Mouse (Mus musculus): Measurements from ENCODE around the gene Cd160. TPM values are rescaled to one million over a fixed set of nuclear protein-coding genes. Genes with fewer than 3 reads are reported as not detected.

Cd160 gene
- total RNA-seq (2014; rRNA removed) (not detected in 2 replicates), polyA plus RNA-seq (2015; fragmentation: Nextera tagmentation; extraction: Ambion mirVana) (0.06 and 0.21 TPM in 2 replicates)

GRCm38 (mm10) chr3:96828984-96829383, at the start of gene Cd160, which contains the start of gene Pdzk1:
Cd160 (minus strand) TSS chr3:96829351.
Pdzk1 (plus strand) TSS chr3:96829284.
- H3K4me2 ChIP-seq (ENCODE audit: low read depth, low read length, poor library complexity, severe bottlenecking), result no peak within 1 kb of the TSS
- TF ChIP-seq CTCF (IDR thresholded peaks at IDR 0.05), result no peak
- no peaks in the 10 kb centered on the region for H3K36me3 ChIP-seq (ENCODE audit: insufficient read depth, low read length)
- H3K9ac ChIP-seq (replicated peaks; ENCODE audit: low read length, poor library complexity, severe bottlenecking), result no peak within 1 kb of the TSS
- H3K27me3 ChIP-seq (ENCODE audit: insufficient read depth, low read length), result no peaks in the 10 kb centered on the region
- H3K4me3 ChIP-seq (ENCODE audit: low read depth, low read length), result no peak within 1 kb of the TSS
- H3K4me1 ChIP-seq (ENCODE audit: insufficient read depth, low read length), result no peaks in the 10 kb centered on the region
- no peak within 1 kb of the TSS for H3K27ac ChIP-seq (ENCODE audit: low read depth, low read length)
- DNase-seq (ENCODE audit: low spot score) (no peak), ATAC-seq (ENCODE audit: low FRiP score) (no peak)
- whole genome bisulfite sequencing, result 60% methylated on average over 1 of the region's 1 CpGs
- no peaks in the 10 kb centered on the region for H3K9me3 ChIP-seq (ENCODE audit: low read length)

GRCm38 (mm10) chr3:96874808-96875571, 45.8 kb upstream of the Cd160 start:
- no peak for DNase-seq (ENCODE audit: low spot score)
- H3K9ac ChIP-seq (replicated peaks; ENCODE audit: low read length, poor library complexity, severe bottlenecking), result no peak overlapping the region
- no peaks in the 10 kb centered on the region for H3K27me3 ChIP-seq (ENCODE audit: insufficient read depth, low read length)
- peaks cover 59% of the 10 kb centered on the region for H3K36me3 ChIP-seq (ENCODE audit: insufficient read depth, low read length)
- H3K4me2 ChIP-seq (ENCODE audit: low read depth, low read length, poor library complexity, severe bottlenecking), result no peak overlapping the region
- ATAC-seq (ENCODE audit: low FRiP score), result no peak
- no peak overlapping the region for H3K4me3 ChIP-seq (ENCODE audit: low read depth, low read length)
- no peaks in the 10 kb centered on the region for H3K4me1 ChIP-seq (ENCODE audit: insufficient read depth, low read length)
- no peak for TF ChIP-seq CTCF (IDR thresholded peaks at IDR 0.05)
- no peak overlapping the region for H3K27ac ChIP-seq (ENCODE audit: low read depth, low read length)
- WGBS, result 94% methylated on average over 7 of the region's 7 CpGs
- no peaks in the 10 kb centered on the region for H3K9me3 ChIP-seq (ENCODE audit: low read length)

- no peaks in the 10 kb centered on the region for H3K9me3 ChIP-seq (ENCODE audit: low read length)
- no peak overlapping the region for H3K9ac ChIP-seq (replicated peaks; ENCODE audit: low read length, poor library complexity, severe bottlenecking)
- TF ChIP-seq CTCF (IDR thresholded peaks at IDR 0.05), result no peak
- H3K27me3 ChIP-seq (ENCODE audit: insufficient read depth, low read length), result no peaks in the 10 kb centered on the region
- H3K4me3 ChIP-seq (ENCODE audit: low read depth, low read length), result no peak overlapping the region
- H3K36me3 ChIP-seq (ENCODE audit: insufficient read depth, low read length), result peaks cover 63% of the 10 kb centered on the region
- no peaks in the 10 kb centered on the region for H3K4me1 ChIP-seq (ENCODE audit: insufficient read depth, low read length)
- 97% methylated on average over 8 of the region's 8 CpGs for WGBS
- ATAC-seq (ENCODE audit: low FRiP score) (no peak), DNase-seq (ENCODE audit: low spot score) (no peak)
- no peak overlapping the region for H3K4me2 ChIP-seq (ENCODE audit: low read depth, low read length, poor library complexity, severe bottlenecking)
- no peak overlapping the region for H3K27ac ChIP-seq (ENCODE audit: low read depth, low read length)
These were observed 43.4 kb upstream of the Cd160 start for GRCm38 (mm10) chr3:96872501-96872900.

GRCm38 (mm10) chr3:96871070-96871469, 41.9 kb upstream of the Cd160 start:
- no peaks in the 10 kb centered on the region for H3K9me3 ChIP-seq (ENCODE audit: low read length)
- WGBS, result 87% methylated on average over 8 of the region's 8 CpGs
- ATAC-seq (ENCODE audit: low FRiP score) (no peak), DNase-seq (ENCODE audit: low spot score) (no peak)
- no peaks in the 10 kb centered on the region for H3K4me1 ChIP-seq (ENCODE audit: insufficient read depth, low read length)
- no peak overlapping the region for H3K4me3 ChIP-seq (ENCODE audit: low read depth, low read length)
- no peak overlapping the region for H3K9ac ChIP-seq (replicated peaks; ENCODE audit: low read length, poor library complexity, severe bottlenecking)
- TF ChIP-seq CTCF (IDR thresholded peaks at IDR 0.05), result no peak
- H3K4me2 ChIP-seq (ENCODE audit: low read depth, low read length, poor library complexity, severe bottlenecking), result no peak overlapping the region
- peaks cover 60% of the 10 kb centered on the region for H3K36me3 ChIP-seq (ENCODE audit: insufficient read depth, low read length)
- H3K27me3 ChIP-seq (ENCODE audit: insufficient read depth, low read length), result no peaks in the 10 kb centered on the region
- H3K27ac ChIP-seq (ENCODE audit: low read depth, low read length), result no peak overlapping the region

DNA sequence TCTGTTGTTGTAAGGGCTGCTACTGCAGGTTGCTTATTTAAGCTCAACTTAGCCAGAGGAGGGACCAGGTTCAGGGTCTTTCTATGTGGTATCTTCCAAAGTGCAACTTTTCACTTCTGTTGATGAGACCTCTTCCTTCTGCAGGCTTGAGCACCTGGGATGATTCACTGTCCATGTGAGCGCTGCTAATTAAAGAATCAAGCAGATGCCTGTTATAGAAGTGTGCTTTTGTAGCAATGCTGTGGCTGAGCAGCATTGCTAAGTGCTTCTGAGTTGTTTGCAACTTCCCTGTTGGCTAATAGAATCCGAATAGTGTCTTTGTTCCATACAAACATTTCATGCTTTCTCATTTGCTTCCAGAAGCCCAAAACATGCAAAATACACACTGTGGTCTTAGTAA, 41.1 kb upstream of the Cd160 start:
- peaks cover 58% of the 10 kb centered on the region for H3K36me3 ChIP-seq (ENCODE audit: insufficient read depth, low read length)
- no peak for DNase-seq (ENCODE audit: low spot score)

DNA sequence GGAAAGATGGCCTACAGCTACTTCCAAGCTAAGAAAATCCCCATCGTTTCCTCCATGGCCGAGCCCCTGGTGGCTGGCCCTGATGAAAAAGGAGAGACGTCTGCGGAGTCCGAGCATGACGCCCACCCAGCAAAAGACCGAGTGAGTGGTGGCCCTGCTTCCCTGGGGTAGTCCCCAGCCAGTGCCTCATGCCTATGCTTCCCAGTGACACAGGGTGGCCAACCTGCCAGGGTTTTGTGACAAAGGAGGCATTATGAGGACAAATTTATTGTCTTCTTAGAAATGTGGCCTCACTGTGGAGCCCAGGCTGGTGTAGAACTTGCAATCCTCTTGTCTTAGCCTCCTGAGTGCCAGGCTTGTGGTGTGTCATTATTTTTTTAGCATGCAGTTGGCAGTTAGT, 39.9 kb upstream of the Cd160 start:
- no peak for ATAC-seq (ENCODE audit: low FRiP score)
- Histone ChIP-seq H3K9me3 (ENCODE audit: low read length) (no peaks in the 10 kb centered on the region), H3K27me3 (ENCODE audit: insufficient read depth, low read length) (no peaks in the 10 kb centered on the region), H3K36me3 (ENCODE audit: insufficient read depth, low read length) (peaks cover 52% of the 10 kb centered on the region), H3K4me1 (ENCODE audit: insufficient read depth, low read length) (no peaks in the 10 kb centered on the region), H3K4me2 (ENCODE audit: low read depth, low read length, poor library complexity, severe bottlenecking) (no peak overlapping the region), H3K4me3 (ENCODE audit: low read depth, low read length) (no peak overlapping the region), H3K27ac (ENCODE audit: low read depth, low read length) (no peak overlapping the region), H3K9ac (replicated peaks; ENCODE audit: low read length, poor library complexity, severe bottlenecking) (no peak overlapping the region)
- 92% methylated on average over 7 of the region's 7 CpGs for WGBS
- DNase-seq (ENCODE audit: low spot score), result no peak
- TF ChIP-seq CTCF (IDR thresholded peaks at IDR 0.05), result no peak

More for the DNA sequence above, 41.1 kb upstream of the Cd160 start:
- no peak for TF ChIP-seq CTCF (IDR thresholded peaks at IDR 0.05)
- no peak overlapping the region for H3K4me3 ChIP-seq (ENCODE audit: low read depth, low read length)
- H3K9ac ChIP-seq (replicated peaks; ENCODE audit: low read length, poor library complexity, severe bottlenecking), result no peak overlapping the region
- no peaks in the 10 kb centered on the region for H3K9me3 ChIP-seq (ENCODE audit: low read length)
- H3K4me2 ChIP-seq (ENCODE audit: low read depth, low read length, poor library complexity, severe bottlenecking), result no peak overlapping the region
- H3K4me1 ChIP-seq (ENCODE audit: insufficient read depth, low read length), result no peaks in the 10 kb centered on the region
- WGBS, result 97% methylated on average over 2 of the region's 2 CpGs
- no peak overlapping the region for H3K27ac ChIP-seq (ENCODE audit: low read depth, low read length)
- no peaks in the 10 kb centered on the region for H3K27me3 ChIP-seq (ENCODE audit: insufficient read depth, low read length)
- no peak for ATAC-seq (ENCODE audit: low FRiP score)
